Mouse (Mus musculus) adrenal gland, postnatal 36 days (tissue): ENCODE measurements around the gene Defa22. TPM values are rescaled to one million over a fixed set of nuclear protein-coding genes. Genes with fewer than 3 reads are reported as not detected.
"Not testable (repeated sequence)": the region's sequence is repeated elsewhere in the genome, so short reads cannot be mapped to it uniquely, and the experiment has no call there.

Experiments
- DNase-seq, 2 experiments: peaks; one replicate each; pipeline ENCODE4 v3.0.0; 2021; ENCODE audit warnings: mixed read lengths in 1 of 2
- long read RNA-seq, 2 experiments: library from polyadenylated mRNA; stranded (forward); transcript quantifications; one replicate each; pipeline ENCODE4 v2.0.0; 2021; ENCODE audit warnings: borderline sequencing depth in 2 of 2
- total RNA-seq, 2 experiments: library from RNA; stranded (reverse); gene quantifications; 2 replicates each; pipeline ENCODE4 v1.2.3; 2021

The Defa22 gene
- total RNA-seq, result not detected
- long read RNA-seq, experiment 1, result 0 reads
- long read RNA-seq, experiment 2, result 0 reads

DNA sequence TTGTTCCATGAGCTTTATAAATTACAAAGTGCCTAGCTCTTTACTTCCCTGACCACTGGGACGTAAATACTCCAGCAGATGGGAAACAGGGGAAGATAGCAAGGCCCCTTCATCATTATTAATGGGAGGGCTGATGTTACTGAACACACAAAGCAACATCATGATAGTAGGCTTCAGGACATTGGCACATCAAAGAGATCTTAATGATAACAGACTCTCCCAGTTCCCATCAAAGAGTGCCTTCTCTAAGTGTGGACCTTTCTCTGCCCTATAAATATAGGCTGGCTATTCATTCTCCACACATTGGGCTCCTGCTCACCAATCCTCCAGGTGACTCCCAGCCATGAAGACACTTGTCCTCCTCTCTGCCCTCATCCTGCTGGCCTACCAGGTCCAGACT is at the start of gene Defa22:
Gene Defa22, plus strand, starts transcription at position 301 of the 400 bp plus-strand sequence.
- DNase-seq, result not testable (repeated sequence)

- DNase-seq, result not testable (repeated sequence)
These were observed 27.7 kb upstream of the Defa22 start, which contains the start of gene Defa30 for GRCm38 (mm10) chr8:21134342-21134741. Gene Defa30 (plus strand): TSS chr8:21134642.

DNA sequence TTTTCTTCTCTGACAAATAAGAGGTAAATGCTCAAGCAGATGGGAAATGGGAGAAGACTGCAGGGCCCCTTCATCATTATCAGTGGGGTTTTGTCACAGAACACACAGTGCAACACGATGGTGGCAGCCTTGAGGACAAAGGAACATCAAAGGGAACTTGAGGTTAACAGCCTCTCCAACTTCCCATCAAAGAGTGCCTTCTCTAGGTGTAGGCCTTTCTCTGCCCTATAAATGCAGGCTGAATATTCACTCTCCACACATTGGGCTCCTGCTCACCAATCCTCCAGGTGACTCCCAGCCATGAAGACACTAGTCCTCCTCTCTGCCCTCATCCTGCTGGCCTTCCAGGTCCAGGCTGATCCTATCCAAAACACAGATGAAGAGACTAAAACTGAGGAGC is 29.2 kb downstream of the Defa22 start, which contains the start of gene Defa31:
Gene Defa31, plus strand, starts transcription at position 301 of the 400 bp plus-strand sequence.
- not testable (repeated sequence) for DNase-seq

DNA sequence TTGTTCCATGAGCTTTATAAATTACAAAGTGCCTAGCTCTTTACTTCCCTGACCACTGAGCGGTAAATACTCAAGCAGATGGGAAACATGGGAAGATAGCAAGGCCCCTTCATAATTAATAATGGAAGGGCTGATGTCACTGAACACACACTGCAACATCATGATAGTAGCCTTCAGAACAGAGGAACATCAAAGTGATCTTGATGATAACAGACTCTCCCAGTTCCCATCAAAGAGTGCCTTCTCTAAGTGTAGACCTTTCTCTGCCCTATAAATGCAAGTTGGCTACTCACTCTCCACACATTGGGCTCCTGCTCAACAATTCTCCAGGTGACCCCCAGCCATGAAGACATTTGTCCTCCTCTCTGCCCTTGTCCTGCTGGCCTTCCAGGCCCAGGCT is 39.2 kb downstream of the Defa22 start, which contains the start of gene Gm15293:
Gene Gm15293, plus strand, starts transcription at position 301 of the 400 bp plus-strand sequence.
- DNase-seq, result not testable (repeated sequence)

Other genes with a start within 250 kb of the Defa22 start
- not detected for gene Gm6040, start 240.2 kb upstream of the Defa22 start, total RNA-seq
- gene AY761185, start 217.6 kb upstream of the Defa22 start, total RNA-seq, result not detected
- not detected for gene Defa21, start 136.7 kb upstream of the Defa22 start, total RNA-seq
- not detected for gene Defa23, start 107.2 kb upstream of the Defa22 start, total RNA-seq
- not detected for gene Defa35, start 97.2 kb upstream of the Defa22 start, total RNA-seq
- gene Defa25, start 77.8 kb upstream of the Defa22 start, total RNA-seq, result not detected
- not detected for gene Gm14851, start 66.2 kb upstream of the Defa22 start, total RNA-seq
- not detected for gene Defa30, start 27.6 kb upstream of the Defa22 start, total RNA-seq
- not detected for gene Defa31, start 29.3 kb downstream of the Defa22 start, total RNA-seq
- gene Gm15293, start 39.3 kb downstream of the Defa22 start, total RNA-seq, result not detected
- not detected for gene Gm15292, start 87.5 kb downstream of the Defa22 start, total RNA-seq
- gene Defa27, start 153.3 kb downstream of the Defa22 start, total RNA-seq, result not detected
- gene Defa29, start 164.7 kb downstream of the Defa22 start, total RNA-seq, result not detected
- gene Defa2, start 216.2 kb downstream of the Defa22 start, total RNA-seq, result not detected
- not detected for gene Defa33, start 229.5 kb downstream of the Defa22 start, total RNA-seq